Mouse (Mus musculus): ENCODE measurements around the gene Fam69a. TPM values are rescaled to one million over a fixed set of nuclear protein-coding genes. Genes with fewer than 3 reads are reported as not detected.
A peak's percentile ranks its signal among the peaks of the same experiment; 100 is the strongest.

Gene Fam69a
- polyA plus RNA-seq, 1 experiment from 2014 or later = 18.3 TPM

- Histone ChIP-seq H3K27ac (ENCODE audit: low read depth, low read length) (no peak overlapping the region; the same call in 1 of the 2 replicates), H3K4me3 (ENCODE audit: low read length) (peak overlapping the region; percentile 77), H3K4me2 (replicated peaks; ENCODE audit: low read depth, low read length) (peak overlapping the region; percentile 89), H3K4me1 (ENCODE audit: control insufficient read depth, insufficient read depth, low read length) (no peaks in the 10 kb centered on the region), H3K27me3 (ENCODE audit: control insufficient read depth, insufficient read depth, low read length) (no peaks in the 10 kb centered on the region), H3K9ac (ENCODE audit: low read depth, low read length) (peak overlapping the region; percentile 83; the same call in 1 of the 2 replicates), H3K36me3 (ENCODE audit: control insufficient read depth, insufficient read depth, low read length) (no peaks in the 10 kb centered on the region), H3K9me3 (ENCODE audit: control insufficient read depth, low read length) (no peaks in the 10 kb centered on the region)
- WGBS = 11% methylated on average over 5 of the region's 5 CpGs
- ATAC-seq (ENCODE audit: low FRiP score, low TSS enrichment) = no peak
Observed at GRCm38 (mm10) chr5:107987835-107988251, 958 bp upstream of the Fam69a start.

- WGBS = under 1% methylated on average over 37 of the region's 54 CpGs
- peak; percentile 86 for ATAC-seq (ENCODE audit: low FRiP score, low TSS enrichment)
Observed at GRCm38 (mm10) chr5:107986255-107986966, 474 bp downstream of the Fam69a start.

GRCm38 (mm10) chr5:107983946-107984345 lies 2.9 kb downstream of the Fam69a start:
- 89% methylated on average over 5 of the region's 5 CpGs for WGBS
- H3K9ac ChIP-seq (ENCODE audit: low read depth, low read length) = no peak overlapping the region
- no peak for ATAC-seq (ENCODE audit: low FRiP score, low TSS enrichment)

More at GRCm38 (mm10) chr5:107986255-107986966, 474 bp downstream of the Fam69a start:
- H3K27ac ChIP-seq (ENCODE audit: low read depth, low read length) = peak overlapping the region; percentile 44
- H3K27me3 ChIP-seq (ENCODE audit: control insufficient read depth, insufficient read depth, low read length) = no peaks in the 10 kb centered on the region
- no peaks in the 10 kb centered on the region for H3K36me3 ChIP-seq (ENCODE audit: control insufficient read depth, insufficient read depth, low read length)
- H3K4me2 ChIP-seq (replicated peaks; ENCODE audit: low read depth, low read length) = peak overlapping the region; percentile 89
- H3K4me3 ChIP-seq (ENCODE audit: low read length) = peak overlapping the region; percentile 77
- peak overlapping the region; percentile 83 for H3K9ac ChIP-seq (ENCODE audit: low read depth, low read length)
- no peaks in the 10 kb centered on the region for H3K9me3 ChIP-seq (ENCODE audit: control insufficient read depth, low read length)
- H3K4me1 ChIP-seq (ENCODE audit: control insufficient read depth, insufficient read depth, low read length) = no peaks in the 10 kb centered on the region

GRCm38 (mm10) chr5:107982016-107982415 lies 4.9 kb downstream of the Fam69a start:
- Histone ChIP-seq H3K27ac (ENCODE audit: low read depth, low read length) (no peak overlapping the region), H3K4me1 (ENCODE audit: control insufficient read depth, insufficient read depth, low read length) (0 out of 2 replicates have a peak, but pooled peaks cover 2% of the 10 kb centered on the region), H3K36me3 (ENCODE audit: control insufficient read depth, insufficient read depth, low read length) (no peaks in the 10 kb centered on the region), H3K27me3 (ENCODE audit: control insufficient read depth, insufficient read depth, low read length) (no peaks in the 10 kb centered on the region), H3K9me3 (ENCODE audit: control insufficient read depth, low read length) (no peaks in the 10 kb centered on the region), H3K4me2 (replicated peaks; ENCODE audit: low read depth, low read length) (no peak overlapping the region), H3K9ac (ENCODE audit: low read depth, low read length) (no peak overlapping the region), H3K4me3 (ENCODE audit: low read length) (no peak overlapping the region)
- no peak for ATAC-seq (ENCODE audit: low FRiP score, low TSS enrichment)
- WGBS = 48% methylated on average over 3 of the region's 3 CpGs

More at GRCm38 (mm10) chr5:107983946-107984345, 2.9 kb downstream of the Fam69a start:
- H3K4me2 ChIP-seq (replicated peaks; ENCODE audit: low read depth, low read length) = no peak overlapping the region
- no peaks in the 10 kb centered on the region for H3K36me3 ChIP-seq (ENCODE audit: control insufficient read depth, insufficient read depth, low read length)
- no peak overlapping the region for H3K4me3 ChIP-seq (ENCODE audit: low read length)
- H3K4me1 ChIP-seq (ENCODE audit: control insufficient read depth, insufficient read depth, low read length) = 0 out of 2 replicates have a peak, but pooled peaks cover 2% of the 10 kb centered on the region
- no peaks in the 10 kb centered on the region for H3K27me3 ChIP-seq (ENCODE audit: control insufficient read depth, insufficient read depth, low read length)
- H3K27ac ChIP-seq (ENCODE audit: low read depth, low read length) = no peak overlapping the region
- H3K9me3 ChIP-seq (ENCODE audit: control insufficient read depth, low read length) = no peaks in the 10 kb centered on the region

- WGBS = 77% methylated on average over 1 of the region's 1 CpGs
Observed at GRCm38 (mm10) chr5:107979901-107980300, 7.0 kb downstream of the Fam69a start.

GRCm38 (mm10) chr5:107978289-107979035 lies 8.4 kb downstream of the Fam69a start:
- Histone ChIP-seq H3K27ac (ENCODE audit: low read depth, low read length) (no peak overlapping the region), H3K4me2 (replicated peaks; ENCODE audit: low read depth, low read length) (no peak overlapping the region), H3K9ac (ENCODE audit: low read depth, low read length) (no peak overlapping the region), H3K9me3 (ENCODE audit: control insufficient read depth, low read length) (no peaks in the 10 kb centered on the region), H3K4me3 (ENCODE audit: low read length) (no peak overlapping the region), H3K36me3 (ENCODE audit: control insufficient read depth, insufficient read depth, low read length) (no peaks in the 10 kb centered on the region), H3K27me3 (ENCODE audit: control insufficient read depth, insufficient read depth, low read length) (no peaks in the 10 kb centered on the region), H3K4me1 (ENCODE audit: control insufficient read depth, insufficient read depth, low read length) (0 out of 2 replicates have a peak, but pooled peaks cover 2% of the 10 kb centered on the region)
- WGBS = 88% methylated on average over 6 of the region's 6 CpGs
- ATAC-seq (ENCODE audit: low FRiP score, low TSS enrichment) = no peak

More at GRCm38 (mm10) chr5:107979901-107980300, 7.0 kb downstream of the Fam69a start:
- no peak overlapping the region for H3K27ac ChIP-seq (ENCODE audit: low read depth, low read length)
- H3K4me2 ChIP-seq (replicated peaks; ENCODE audit: low read depth, low read length) = no peak overlapping the region
- 0 out of 2 replicates have a peak, but pooled peaks cover 2% of the 10 kb centered on the region for H3K4me1 ChIP-seq (ENCODE audit: control insufficient read depth, insufficient read depth, low read length)
- H3K9ac ChIP-seq (ENCODE audit: low read depth, low read length) = no peak overlapping the region
- ATAC-seq (ENCODE audit: low FRiP score, low TSS enrichment) = no peak
- no peaks in the 10 kb centered on the region for H3K36me3 ChIP-seq (ENCODE audit: control insufficient read depth, insufficient read depth, low read length)
- no peaks in the 10 kb centered on the region for H3K27me3 ChIP-seq (ENCODE audit: control insufficient read depth, insufficient read depth, low read length)
- H3K9me3 ChIP-seq (ENCODE audit: control insufficient read depth, low read length) = no peaks in the 10 kb centered on the region
- no peak overlapping the region for H3K4me3 ChIP-seq (ENCODE audit: low read length)

GRCm38 (mm10) chr5:107977640-107978288 lies 9.1 kb downstream of the Fam69a start:
- WGBS = 92% methylated on average over 3 of the region's 3 CpGs
- Histone ChIP-seq H3K4me2 (replicated peaks; ENCODE audit: low read depth, low read length) (no peak overlapping the region), H3K27ac (ENCODE audit: low read depth, low read length) (no peak overlapping the region), H3K4me1 (ENCODE audit: control insufficient read depth, insufficient read depth, low read length) (0 out of 2 replicates have a peak, but pooled peaks cover 2% of the 10 kb centered on the region), H3K9ac (ENCODE audit: low read depth, low read length) (no peak overlapping the region), H3K36me3 (ENCODE audit: control insufficient read depth, insufficient read depth, low read length) (no peaks in the 10 kb centered on the region), H3K27me3 (ENCODE audit: control insufficient read depth, insufficient read depth, low read length) (no peaks in the 10 kb centered on the region), H3K9me3 (ENCODE audit: control insufficient read depth, low read length) (no peaks in the 10 kb centered on the region), H3K4me3 (ENCODE audit: low read length) (no peak overlapping the region)
- no peak for ATAC-seq (ENCODE audit: low FRiP score, low TSS enrichment)

- no peaks in the 10 kb centered on the region; the same call in 1 of the 2 replicates for H3K4me1 ChIP-seq (ENCODE audit: control insufficient read depth, insufficient read depth, low read length)
- no peak overlapping the region for H3K4me3 ChIP-seq (ENCODE audit: low read length)
- no peaks in the 10 kb centered on the region for H3K9me3 ChIP-seq (ENCODE audit: control insufficient read depth, low read length)
- H3K4me2 ChIP-seq (replicated peaks; ENCODE audit: low read depth, low read length) = no peak overlapping the region
- H3K36me3 ChIP-seq (ENCODE audit: control insufficient read depth, insufficient read depth, low read length) = no peaks in the 10 kb centered on the region
- 0 out of 2 replicates have a peak, but pooled peaks have one; percentile 49 for ATAC-seq (ENCODE audit: low FRiP score, low TSS enrichment)
- no peak overlapping the region for H3K27ac ChIP-seq (ENCODE audit: low read depth, low read length)
- no peak overlapping the region for H3K9ac ChIP-seq (ENCODE audit: low read depth, low read length)
- no peaks in the 10 kb centered on the region for H3K27me3 ChIP-seq (ENCODE audit: control insufficient read depth, insufficient read depth, low read length)
- 60% methylated on average over 2 of the region's 2 CpGs for WGBS
Observed at GRCm38 (mm10) chr5:107973310-107973709, 13.6 kb downstream of the Fam69a start.
